Mouse (Mus musculus): Measurements from ENCODE around the gene Rab6b.
"Not testable (repeated sequence)": the region's sequence is repeated elsewhere in the genome, so short reads cannot be mapped to it uniquely, and the experiment has no call there.

- not testable (repeated sequence) for TF ChIP-seq CTCF (IDR thresholded peaks at IDR 0.05; ENCODE audit: control insufficient read depth, insufficient read depth, insufficient read length); USF1 (IDR thresholded peaks at IDR 0.05; ENCODE audit: low read depth); MAX (IDR thresholded peaks at IDR 0.05); CEBPB (IDR thresholded peaks at IDR 0.05; ENCODE audit: low read depth); MYOD1 (IDR thresholded peaks at IDR 0.05; ENCODE audit: control insufficient read depth, insufficient read length, low read depth); MYOG (IDR thresholded peaks at IDR 0.05; ENCODE audit: control insufficient read depth, extremely low read depth, insufficient read length)
Observed at GRCm38 (mm10) chr9:103108341-103108798, 3.2 kb upstream of the Rab6b start.

All from C2C12 (cell line).